Mouse (Mus musculus) megakaryocyte, embryonic 14.5 days (primary cell): ENCODE measurements at regions not wholly inside any gene's neighbourhood (a gene's known extent, or its start where the extent isn't known, plus 50 kb on each side); places are given as distances from the start of the nearest gene placed in this dataset.

Experiments used
- H3K27me3 ChIP-seq: replicated peaks from 2 replicates; pipeline ENCODE3; 2012; ENCODE audit warnings: inconsistent platforms
- H3K36me3 ChIP-seq: replicated peaks from 2 replicates; pipeline ENCODE3; 2012; ENCODE audit warnings: low read length, inconsistent platforms, mixed read lengths
- H3K4me1 ChIP-seq: 2 replicates; pipeline ENCODE4 v1.6.1; 2012; ENCODE audit warnings: inconsistent platforms
- H3K4me3 ChIP-seq: replicated peaks from 2 replicates; pipeline ENCODE3; 2012; ENCODE audit warnings: moderate library complexity, mild to moderate bottlenecking, inconsistent platforms
- H3K9me3 ChIP-seq: 2 replicates; pipeline ENCODE4 v1.6.1; 2012; ENCODE audit warnings: inconsistent platforms
- FLI1 ChIP-seq: IDR thresholded peaks from 2 replicates; pipeline ENCODE4 v1.6.1; 2012; ENCODE audit warnings: low read length, inconsistent platforms, mixed read lengths
- GATA1 ChIP-seq: IDR thresholded peaks from 3 replicates; pipeline ENCODE4 v1.6.1; 2012; ENCODE audit warnings: mixed read lengths, low read length, inconsistent platforms, borderline replicate concordance

DNA sequence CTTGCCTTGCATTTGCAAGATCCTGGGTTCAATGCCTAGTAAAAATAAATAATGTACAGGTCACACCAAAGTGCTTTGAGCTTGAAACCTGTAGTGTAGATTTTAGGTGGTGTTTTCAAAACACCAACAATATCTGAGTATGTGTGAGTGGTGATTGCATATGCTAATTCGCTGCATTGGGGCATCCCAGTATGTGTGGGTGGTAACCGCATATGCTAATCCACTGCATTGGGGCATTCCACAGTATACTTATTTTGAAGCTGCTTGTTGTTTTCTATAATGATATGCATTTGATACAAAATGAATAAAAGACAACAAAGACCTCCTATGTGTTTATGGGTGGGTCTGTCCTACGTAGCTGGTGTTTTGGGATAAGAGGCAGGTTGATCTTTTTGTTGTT is 285.9 kb downstream of the Irs2 start:
- H3K36me3 ChIP-seq = no peaks in the 10 kb centered on the region
- no peaks in the 10 kb centered on the region for H3K9me3 ChIP-seq
- peaks cover 22% of the 10 kb centered on the region for H3K27me3 ChIP-seq
- no peak overlapping the region for H3K4me3 ChIP-seq
- H3K4me1 ChIP-seq = peaks cover 6% of the 10 kb centered on the region; the same call in 1 of the 2 replicates
- TF ChIP-seq FLI1 = no peak
- no peak for TF ChIP-seq GATA1

DNA sequence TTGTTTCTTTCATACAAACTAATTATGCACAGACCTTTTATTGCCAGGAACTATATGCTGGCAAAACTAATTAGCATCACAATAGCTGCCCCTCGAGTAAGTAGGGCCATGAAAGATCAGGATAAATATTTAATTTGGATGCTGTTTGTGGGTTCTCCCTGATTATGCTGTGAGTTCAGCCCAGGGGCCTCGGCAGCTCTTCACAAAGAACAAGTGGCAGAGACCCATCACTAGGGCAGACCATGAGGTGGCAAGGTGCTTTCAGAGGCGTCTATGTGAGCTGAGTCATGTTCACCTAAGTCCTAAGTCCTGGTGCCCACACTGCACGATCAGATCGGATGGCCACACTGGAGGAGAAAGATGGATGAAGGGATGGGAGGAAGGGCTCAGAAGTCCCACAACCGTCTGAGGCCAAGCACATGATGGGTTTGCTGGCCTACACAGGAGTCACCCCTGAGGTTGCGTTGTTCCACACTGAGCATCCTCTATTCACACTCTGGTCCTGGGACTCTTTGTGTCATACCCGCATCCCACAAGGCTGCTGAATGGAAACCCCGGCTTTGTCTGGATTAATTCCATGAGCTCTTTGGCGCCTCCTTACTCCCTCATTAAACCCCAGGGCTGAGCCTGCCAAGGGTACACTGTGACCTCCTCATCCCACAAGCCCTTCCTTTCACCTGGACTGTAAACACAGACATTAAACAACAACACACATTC is 287.0 kb downstream of the Irs2 start:
- Histone ChIP-seq H3K36me3 (no peaks in the 10 kb centered on the region), H3K4me1 (peaks cover 6% of the 10 kb centered on the region; the same call in 1 of the 2 replicates), H3K9me3 (no peaks in the 10 kb centered on the region), H3K4me3 (no peak overlapping the region), H3K27me3 (peaks cover 24% of the 10 kb centered on the region)
- TF ChIP-seq FLI1 (no peak), GATA1 (no peak)

DNA sequence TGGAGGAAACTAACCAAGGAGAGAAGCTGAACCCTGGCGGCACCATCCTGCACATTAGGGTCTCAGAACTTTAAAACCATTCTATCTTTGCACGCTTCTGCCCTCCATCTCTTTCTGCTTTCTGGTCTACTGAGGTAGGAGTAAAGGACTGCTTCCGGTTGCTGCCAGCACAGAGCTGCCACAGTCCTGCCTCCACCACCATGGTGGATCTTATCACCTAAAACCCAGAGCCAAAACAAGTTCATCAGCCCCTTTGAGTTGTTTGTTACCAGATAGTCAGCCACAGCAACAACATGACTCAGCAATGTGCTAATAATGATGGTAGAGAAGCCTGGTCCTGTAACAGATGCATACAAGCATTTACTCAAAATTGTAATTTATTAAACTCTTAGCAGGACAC is 287.9 kb downstream of the Irs2 start:
- no peak for TF ChIP-seq GATA1
- TF ChIP-seq FLI1 = no peak
- H3K36me3 ChIP-seq = no peaks in the 10 kb centered on the region
- peaks cover 6% of the 10 kb centered on the region; the same call in 1 of the 2 replicates for H3K4me1 ChIP-seq
- H3K27me3 ChIP-seq = peaks cover 25% of the 10 kb centered on the region
- H3K4me3 ChIP-seq = no peak overlapping the region
- no peaks in the 10 kb centered on the region for H3K9me3 ChIP-seq

DNA sequence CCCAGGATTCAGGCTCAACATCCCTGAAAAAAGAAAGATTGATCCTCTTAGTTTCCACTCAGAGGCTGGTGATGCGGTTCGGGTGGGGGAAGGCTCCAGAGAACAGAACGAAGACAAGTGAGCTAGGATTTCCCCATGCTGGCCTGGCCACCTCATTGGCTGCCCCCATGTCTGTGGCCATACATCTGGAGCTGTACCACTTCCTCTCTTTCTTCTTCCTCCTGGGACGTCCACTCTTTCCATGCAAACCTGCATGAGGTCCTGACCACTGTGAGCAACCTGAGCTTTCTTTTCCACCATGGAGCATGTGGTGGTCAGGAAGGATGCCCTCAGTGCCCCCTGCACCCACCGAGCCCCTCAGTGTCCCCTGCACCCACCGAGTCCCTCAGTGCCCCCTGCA is 288.8 kb downstream of the Irs2 start:
- no peak for TF ChIP-seq FLI1
- TF ChIP-seq GATA1 = no peak
- no peaks in the 10 kb centered on the region for H3K36me3 ChIP-seq
- peaks cover 6% of the 10 kb centered on the region; the same call in 1 of the 2 replicates for H3K4me1 ChIP-seq
- 0 out of 2 replicates have a peak, but pooled peaks cover under 1% of the 10 kb centered on the region for H3K9me3 ChIP-seq
- peaks cover 21% of the 10 kb centered on the region for H3K27me3 ChIP-seq
- no peak overlapping the region for H3K4me3 ChIP-seq

DNA sequence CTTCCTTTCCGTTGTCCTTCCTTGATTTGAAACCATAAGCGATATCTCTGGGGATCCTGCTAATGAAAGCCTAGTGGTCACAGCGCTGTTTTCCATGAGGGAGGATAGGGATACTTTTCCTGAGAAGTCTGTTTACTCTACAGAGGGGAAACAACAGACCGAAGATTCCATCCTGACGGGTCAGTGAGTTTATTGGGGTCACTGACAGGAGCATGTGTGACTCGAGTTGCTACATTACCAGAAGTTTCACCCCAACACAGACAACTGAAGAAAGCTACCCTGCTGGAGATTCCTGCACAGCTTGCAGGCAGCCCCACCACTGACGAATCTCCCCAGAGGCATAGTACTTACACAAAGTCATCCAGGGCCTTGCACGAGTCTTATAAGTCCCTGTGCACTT is 291.0 kb downstream of the Irs2 start:
- 0 out of 2 replicates have a peak, but pooled peaks cover 3% of the 10 kb centered on the region for H3K4me1 ChIP-seq
- TF ChIP-seq FLI1 (no peak), GATA1 (no peak)
- no peak overlapping the region for H3K4me3 ChIP-seq
- H3K36me3 ChIP-seq = no peaks in the 10 kb centered on the region
- peaks cover 14% of the 10 kb centered on the region for H3K9me3 ChIP-seq
- peaks cover 12% of the 10 kb centered on the region for H3K27me3 ChIP-seq

DNA sequence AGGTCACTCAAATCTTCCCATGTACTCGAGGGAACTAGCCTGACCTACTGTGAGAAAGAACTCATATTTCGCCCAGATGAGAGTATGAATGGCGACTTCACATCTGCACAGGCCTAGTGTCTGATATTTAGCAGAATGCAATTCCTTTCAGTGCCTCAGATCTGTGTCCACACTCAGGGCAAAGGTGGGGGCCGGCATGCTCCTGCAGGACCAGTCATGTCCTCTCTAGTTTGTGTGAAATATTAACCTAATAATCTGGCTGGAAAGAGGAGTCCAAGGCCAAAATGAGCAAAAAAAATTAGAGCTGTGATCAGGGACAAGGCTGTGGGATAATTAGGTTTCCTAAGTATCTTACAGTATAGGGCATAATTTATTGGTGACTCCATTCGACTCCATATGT is 292.1 kb downstream of the Irs2 start:
- TF ChIP-seq FLI1 (no peak), GATA1 (no peak)
- H3K36me3 ChIP-seq = no peaks in the 10 kb centered on the region

DNA sequence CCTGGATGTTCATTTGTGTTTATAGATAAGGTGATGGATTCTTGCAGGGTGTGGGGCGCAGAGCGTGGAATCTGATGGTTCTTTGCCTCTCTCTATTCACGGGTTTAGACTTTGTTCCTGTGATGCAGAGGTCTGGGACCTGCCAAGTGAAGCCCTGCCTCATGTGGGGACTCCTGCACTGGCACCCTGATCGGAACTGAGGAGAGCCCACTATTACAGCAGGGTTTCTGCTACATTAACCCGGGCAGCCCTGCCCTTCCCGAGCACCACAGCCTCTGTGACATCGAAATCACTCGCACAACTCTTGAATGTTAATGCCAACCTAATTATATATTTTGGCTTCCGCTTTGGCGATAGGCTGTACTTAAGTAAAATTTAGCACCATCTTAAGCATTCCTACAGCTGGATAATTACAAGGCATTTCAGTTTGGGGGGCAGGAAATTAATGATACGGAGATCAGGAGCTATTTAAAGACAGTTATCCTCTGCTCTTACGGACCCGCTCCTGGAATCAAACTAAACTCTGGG is 294.7 kb downstream of the Irs2 start:
- H3K9me3 ChIP-seq = peaks cover 16% of the 10 kb centered on the region
- no peak overlapping the region for H3K4me3 ChIP-seq
- no peaks in the 10 kb centered on the region for H3K4me1 ChIP-seq
- no peak for TF ChIP-seq FLI1
- no peak for TF ChIP-seq GATA1
- H3K36me3 ChIP-seq = no peaks in the 10 kb centered on the region
- peaks cover 8% of the 10 kb centered on the region for H3K27me3 ChIP-seq

More for the DNA sequence above, 292.1 kb downstream of the Irs2 start:
- peaks cover 16% of the 10 kb centered on the region for H3K9me3 ChIP-seq
- no peak overlapping the region for H3K4me3 ChIP-seq
- 0 out of 2 replicates have a peak, but pooled peaks cover 3% of the 10 kb centered on the region for H3K4me1 ChIP-seq
- H3K27me3 ChIP-seq = peaks cover 9% of the 10 kb centered on the region

DNA sequence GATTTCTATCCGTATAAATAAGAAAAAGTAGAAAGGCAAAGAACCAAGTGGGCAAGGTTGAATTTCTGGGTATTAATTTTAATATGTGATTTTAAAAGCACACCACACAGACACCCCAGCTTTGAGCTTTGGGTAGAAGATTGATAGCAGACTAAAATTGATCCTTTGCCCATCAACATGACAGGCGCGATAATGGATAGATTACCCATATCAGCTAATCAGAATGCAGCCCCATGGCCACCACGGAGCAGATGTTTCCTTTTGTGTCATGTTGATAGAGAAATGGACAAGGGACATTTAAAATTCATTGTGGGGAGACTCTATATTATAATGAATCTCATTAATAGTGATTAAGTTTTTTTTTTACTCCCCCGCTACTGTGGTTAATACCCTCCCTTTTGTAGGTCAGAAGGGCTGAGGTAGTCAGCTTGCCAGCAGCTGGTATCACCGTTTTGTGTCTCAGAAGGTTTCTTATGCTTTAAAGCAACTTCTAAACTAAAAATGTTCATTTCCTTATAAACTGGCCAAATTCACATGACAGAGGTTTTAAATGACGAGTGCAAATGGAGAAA is 296.1 kb downstream of the Irs2 start:
- no peaks in the 10 kb centered on the region for H3K4me1 ChIP-seq
- H3K27me3 ChIP-seq = peaks cover 11% of the 10 kb centered on the region
- H3K4me3 ChIP-seq = no peak overlapping the region
- TF ChIP-seq FLI1 = no peak
- TF ChIP-seq GATA1 = no peak
- H3K36me3 ChIP-seq = no peaks in the 10 kb centered on the region
- peaks cover 16% of the 10 kb centered on the region for H3K9me3 ChIP-seq

DNA sequence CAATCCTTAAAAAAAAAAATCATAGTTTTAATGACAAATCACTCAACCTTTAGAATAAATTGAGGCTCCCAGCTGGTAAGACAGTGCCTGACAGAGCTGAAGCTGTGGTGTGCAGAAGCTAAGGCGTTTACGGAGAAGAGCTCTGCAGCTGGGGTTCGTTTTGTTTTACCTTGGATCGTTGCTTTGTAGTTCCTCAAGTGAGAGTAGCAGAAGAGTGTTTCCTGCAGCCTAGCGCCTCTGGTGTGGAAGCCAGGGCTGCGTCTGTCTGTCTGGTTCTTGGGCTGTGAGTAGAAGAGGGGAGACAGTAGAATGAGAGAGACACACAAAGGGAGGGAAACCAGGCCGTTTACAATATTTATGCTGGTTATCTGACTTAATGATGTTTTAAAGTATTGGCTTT is 296.8 kb downstream of the Irs2 start:
- Histone ChIP-seq H3K9me3 (peaks cover 16% of the 10 kb centered on the region), H3K36me3 (no peaks in the 10 kb centered on the region), H3K4me3 (no peak overlapping the region), H3K4me1 (no peaks in the 10 kb centered on the region), H3K27me3 (peaks cover 7% of the 10 kb centered on the region)
- TF ChIP-seq FLI1 (no peak), GATA1 (no peak)

DNA sequence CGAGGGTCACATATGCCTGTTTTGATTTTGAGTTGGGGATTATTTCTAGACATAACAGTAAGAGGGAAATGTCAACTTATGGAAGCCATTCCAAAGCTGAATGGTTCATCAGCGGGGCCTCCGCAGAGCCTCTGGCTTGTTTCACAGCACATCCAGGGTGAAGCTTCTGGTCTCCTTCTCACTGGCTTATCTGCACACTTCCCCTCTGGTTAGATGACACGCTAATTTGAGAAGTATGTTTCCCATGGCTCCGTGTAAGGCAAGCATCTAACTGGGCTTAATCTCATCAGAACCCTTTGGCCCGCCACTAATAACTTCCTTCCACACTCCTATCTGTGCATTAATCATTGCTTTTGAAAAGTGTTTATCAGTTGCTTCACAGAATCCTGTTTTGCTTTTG is 299.7 kb downstream of the Irs2 start:
- Histone ChIP-seq H3K4me1 (no peaks in the 10 kb centered on the region), H3K4me3 (no peak overlapping the region)

More for the DNA sequence above, 299.7 kb downstream of the Irs2 start:
- TF ChIP-seq GATA1 (no peak), FLI1 (no peak)
- H3K27me3 ChIP-seq = peaks cover 5% of the 10 kb centered on the region
- H3K9me3 ChIP-seq = peaks cover 7% of the 10 kb centered on the region
- H3K36me3 ChIP-seq = no peaks in the 10 kb centered on the region
